In genomic region chr2:91444286-91444892, GRCm38 (mm10) we compare ENCODE assay signal across 8 mouse cellular contexts. TPM values are rescaled to one million over a fixed set of nuclear protein-coding genes. Genes with fewer than 3 reads are reported as not detected.
A peak's percentile ranks its signal among the peaks of the same experiment; 100 is the strongest.
DNase-seq lines count a peak whose midpoint lies in the region; ATAC-seq lines count a peak whose summit lies in the region.

1110051M20Rik (minus strand) TSS chr2:91444704.

- H3K4me2 ChIP-seq in intestine, embryonic 14.5 days (ENCODE audit: low read length) = peak within 1 kb of the TSS; percentile 58

- no peaks in the 10 kb centered on the region for H3K9me3 ChIP-seq in intestine, embryonic 14.5 days (ENCODE audit: control insufficient read depth, low read length)

- peak; percentile 95 for ATAC-seq in intestine, embryonic 14.5 days (replicated peaks; ENCODE audit: low FRiP score, low TSS enrichment, low read depth)
- ATAC-seq in megakaryocyte-erythroid progenitor cell, adult 5-6 weeks (replicated peaks; ENCODE audit: low FRiP score, low TSS enrichment, poor library complexity, severe bottlenecking) = peak; percentile 99

- H3K27me3 ChIP-seq in intestine, embryonic 14.5 days (replicated peaks; ENCODE audit: control insufficient read depth, insufficient read depth, low read length) = no peaks in the 10 kb centered on the region

- peak within 1 kb of the TSS; percentile 81 for H3K4me3 ChIP-seq in intestine, embryonic 14.5 days (ENCODE audit: low read depth, low read length)

- intact Hi-C loops in gastrocnemius, postnatal 36 days (cut with DNase I) = no loop called here
- intact Hi-C loops in left cerebral cortex, postnatal 14 days (cut with DNase I) = no loop called here

- under 1% methylated on average over 19 of the region's 19 CpGs for WGBS in intestine, embryonic 14.5 days

- DNase-seq in adrenal gland, adult 8-10 months = peak; percentile 79
- peak; percentile 84 for DNase-seq in embryo, embryonic 11.5 days (ENCODE audit: low read depth, low spot score)
- peak; percentile 79 to 80 for DNase-seq in gastrocnemius, postnatal 36 days
- peak; percentile 92 for DNase-seq in intestine, embryonic 14.5 days (ENCODE audit: low spot score)
- peak; percentile 91 to 94 for DNase-seq in left cerebral cortex, postnatal 14 days (ENCODE audit: low spot score in 2 of 2)
- peak; percentile 88 for DNase-seq in right cerebral cortex, postnatal 14 days
- peak; percentile 82 for DNase-seq in urinary bladder, postnatal 25 days (ENCODE audit: low spot score)

- H3K36me3 ChIP-seq in intestine, embryonic 14.5 days (ENCODE audit: control insufficient read depth, insufficient read depth, low read length) = no peaks in the 10 kb centered on the region

- H3K27ac ChIP-seq in intestine, embryonic 14.5 days (ENCODE audit: low read depth) = no peak within 1 kb of the TSS

- peak within 1 kb of the TSS; percentile 56 for H3K9ac ChIP-seq in intestine, embryonic 14.5 days (ENCODE audit: low read length)

- H3K4me1 ChIP-seq in intestine, embryonic 14.5 days (replicated peaks; ENCODE audit: control insufficient read depth, insufficient read depth, low read length) = peaks cover 6% of the 10 kb centered on the region; the same call in 1 of the 2 replicates

RNA-seq across cellular contexts. Expression of gene 1110051M20Rik, which starts in this region (rescaled TPM):
- total RNA-seq in adrenal gland, adult 8-10 months (2022) = 10 to 100 TPM; 17.8 to 35.6 (median 28.3) TPM
- total RNA-seq in gastrocnemius, postnatal 36 days (2021) = 10 to 100 TPM; 12.3 to 12.6 TPM
- polyA plus RNA-seq in intestine, embryonic 14.5 days (2014; fragmentation: Nextera tagmentation; extraction: Ambion mirVana) = 53.1 and 64.5 TPM in 2 replicates
- 10 to 100 TPM; 84.7 to 89.4 TPM for total RNA-seq in left cerebral cortex, postnatal 14 days (2021)
- 11.1 and 12.1 TPM in 2 replicates for total RNA-seq in megakaryocyte-erythroid progenitor cell, adult 5-6 weeks (2014; fragmentation: Nextera tagmentation)
- total RNA-seq in megakaryocyte-erythroid progenitor cell, adult 5-6 weeks (2017) = 3.1 and 9.3 TPM in 2 replicates
